ENCODE assay signal across 13 mouse cellular contexts in genomic region chr9:123313726-123314125, GRCm38 (mm10).
"Had no signal": no experiment of that assay in that cellular context is flagged by ENCODE, and none has a peak within 500 bp of the region (broad histone marks: within the 10 kb centered on the region; RNA-seq: fewer than 3 reads in every experiment).

No protein-coding gene starts in this region.

- DNase-seq: forebrain, postnatal 0 days; gastrocnemius, postnatal 14 days; gastrocnemius, postnatal 36 days; heart, adult 18-20 months; heart, postnatal 10 days; heart, postnatal 36 days; kidney, adult 11 months; kidney, adult 2 months; kidney, adult 9 months; kidney, postnatal 14 days; kidney, postnatal 36 days; liver; liver, embryonic 13.5 days had no signal
